ENCODE assay signal across 8 mouse cellular contexts in the genomic region with DNA sequence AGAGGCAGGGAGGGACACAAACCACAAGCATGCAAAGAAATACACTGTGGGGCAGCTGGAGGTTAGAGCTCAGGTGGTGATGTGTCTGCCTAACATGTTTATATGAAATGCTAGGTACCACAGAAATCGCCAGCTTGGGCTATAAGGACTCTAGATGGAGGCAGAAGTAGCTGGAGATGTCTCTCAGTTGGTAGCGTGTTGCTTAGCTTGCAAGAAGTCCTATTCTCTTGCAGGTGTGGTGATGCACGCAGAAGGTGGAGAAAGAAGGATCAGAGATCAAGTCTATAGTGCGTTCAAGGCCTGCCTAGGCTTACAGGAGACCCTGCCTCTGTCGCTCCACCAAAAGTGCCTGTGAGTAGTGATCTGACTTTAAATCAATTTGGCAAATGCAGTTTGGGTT. TPM values are rescaled to one million over a fixed set of nuclear protein-coding genes. Genes with fewer than 3 reads are reported as not detected.
DNase-seq lines count a peak whose midpoint lies in the region; ATAC-seq and TF ChIP-seq lines count a peak whose summit lies in the region.

No protein-coding gene starts in this region.

- peak overlapping the region; percentile 99 for H3K27ac ChIP-seq in embryonic facial prominence, embryonic 12.5 days
- peak overlapping the region; percentile 99 for H3K27ac ChIP-seq in hindbrain, postnatal 0 days
- peak overlapping the region; percentile 97 for H3K27ac ChIP-seq in midbrain, embryonic 16.5 days (ENCODE audit: low read length)

- no peak for TF ChIP-seq CTCF in hindbrain, postnatal 0 days (IDR thresholded peaks at IDR 0.05; ENCODE audit: low read depth)

- no peak overlapping the region for H3K4me3 ChIP-seq in embryonic facial prominence, embryonic 12.5 days
- H3K4me3 ChIP-seq in hindbrain, postnatal 0 days (ENCODE audit: low read length), result 0 out of 2 replicates have a peak overlapping the region, but pooled peaks have one; percentile 8
- no peak overlapping the region for H3K4me3 ChIP-seq in midbrain, embryonic 16.5 days (ENCODE audit: low read depth, low read length)

- H3K4me1 ChIP-seq in embryonic facial prominence, embryonic 12.5 days, result peaks cover 31% of the 10 kb centered on the region
- 0 out of 2 replicates have a peak, but pooled peaks cover 4% of the 10 kb centered on the region for H3K4me1 ChIP-seq in hindbrain, postnatal 0 days (ENCODE audit: insufficient read depth, low read length)
- H3K4me1 ChIP-seq in midbrain, embryonic 16.5 days (ENCODE audit: control insufficient read depth, insufficient read depth, low read length), result peaks cover 24% of the 10 kb centered on the region

- no peaks in the 10 kb centered on the region for H3K9me3 ChIP-seq in embryonic facial prominence, embryonic 12.5 days
- H3K9me3 ChIP-seq in hindbrain, postnatal 0 days (ENCODE audit: low read length), result no peaks in the 10 kb centered on the region
- no peaks in the 10 kb centered on the region for H3K9me3 ChIP-seq in midbrain, embryonic 16.5 days (replicated peaks; ENCODE audit: control insufficient read depth, low read length, poor library complexity, severe bottlenecking)

- no peaks in the 10 kb centered on the region for H3K36me3 ChIP-seq in embryonic facial prominence, embryonic 12.5 days
- H3K36me3 ChIP-seq in hindbrain, postnatal 0 days (ENCODE audit: insufficient read depth, low read length), result no peaks in the 10 kb centered on the region
- H3K36me3 ChIP-seq in midbrain, embryonic 16.5 days (ENCODE audit: control insufficient read depth, insufficient read depth, low read length), result no peaks in the 10 kb centered on the region

- no peak for ATAC-seq in embryonic facial prominence, embryonic 12.5 days (ENCODE audit: insufficient number of reproducible peaks, insufficient read depth, low FRiP score, low TSS enrichment)
- no peak for ATAC-seq in hindbrain, postnatal 0 days
- no peak for ATAC-seq in midbrain, embryonic 16.5 days
- no peak for ATAC-seq in erythroblast, adult 5-6 weeks (replicated peaks; ENCODE audit: low FRiP score, poor library complexity, severe bottlenecking)

- WGBS in embryonic facial prominence, embryonic 12.5 days, result 66% methylated on average over 5 of the region's 5 CpGs
- 68% methylated on average over 5 of the region's 5 CpGs for WGBS in hindbrain, postnatal 0 days
- 80% methylated on average over 5 of the region's 5 CpGs for WGBS in midbrain, embryonic 16.5 days

- peak overlapping the region; percentile 10; the same call in 1 of the 2 replicates for H3K9ac ChIP-seq in embryonic facial prominence, embryonic 12.5 days
- H3K9ac ChIP-seq in hindbrain, postnatal 0 days (replicated peaks; ENCODE audit: low read length), result peak overlapping the region; percentile 13; the same call in 1 of the 2 replicates
- H3K9ac ChIP-seq in midbrain, embryonic 16.5 days (ENCODE audit: low read depth, low read length), result peak overlapping the region; percentile 48; the same call in 1 of the 2 replicates

- DNase-seq in kidney, adult 11 months, result peak; percentile 39
- DNase-seq in kidney, adult 18-20 months, result no peak
- DNase-seq in hindbrain, postnatal 0 days (ENCODE audit: low spot score), result no peak
- DNase-seq in cerebellum, postnatal 14 days, result no peak
- DNase-seq in gastrocnemius, postnatal 25 days, result no peak

- H3K27me3 ChIP-seq in embryonic facial prominence, embryonic 12.5 days, result no peaks in the 10 kb centered on the region
- H3K27me3 ChIP-seq in hindbrain, postnatal 0 days (ENCODE audit: insufficient read depth, low read length), result no peaks in the 10 kb centered on the region
- no peaks in the 10 kb centered on the region for H3K27me3 ChIP-seq in midbrain, embryonic 16.5 days (ENCODE audit: control insufficient read depth, insufficient read depth, low read depth, low read length)

- H3K4me2 ChIP-seq in embryonic facial prominence, embryonic 12.5 days (replicated peaks), result peak overlapping the region; percentile 86
- H3K4me2 ChIP-seq in hindbrain, postnatal 0 days (ENCODE audit: low read depth, low read length), result peak overlapping the region; percentile 89
- H3K4me2 ChIP-seq in midbrain, embryonic 16.5 days (ENCODE audit: low read length), result peak overlapping the region; percentile 75

RNA-seq across cellular contexts. Expression of a gene that starts 1.5 kb away (rescaled TPM):
- 50.0 and 51.1 TPM in 2 replicates for polyA plus RNA-seq in embryonic facial prominence, embryonic 12.5 days (2016; fragmentation: Nextera tagmentation; extraction: Ambion mirVana)
- total RNA-seq in hindbrain, postnatal 0 days (2014; rRNA removed), result 40.0 and 47.1 TPM in 2 replicates
- polyA plus RNA-seq in hindbrain, postnatal 0 days (2015; fragmentation: Nextera tagmentation; extraction: Ambion mirVana), result 40.1 and 41.2 TPM in 2 replicates
- 46.0 and 46.5 TPM in 2 replicates for polyA plus RNA-seq in midbrain, embryonic 16.5 days (2015; fragmentation: Nextera tagmentation; extraction: Ambion mirVana)
- 10 to 100 TPM; 33.5 to 34.2 TPM for total RNA-seq in gastrocnemius, postnatal 25 days (2021)
- 6.5 and 17.1 TPM in 2 replicates for total RNA-seq in erythroblast, adult 5-6 weeks (2015; ENCODE audit: low replicate concordance)
- 3.5 and 3.7 TPM in 2 replicates for total RNA-seq in erythroblast, adult 5-6 weeks (2017; ENCODE audit: low replicate concordance)

RNA-seq across cellular contexts. Expression of a gene that starts 20.2 kb away (rescaled TPM):
- not detected in 2 replicates for polyA plus RNA-seq in embryonic facial prominence, embryonic 12.5 days (2016; fragmentation: Nextera tagmentation; extraction: Ambion mirVana)
- total RNA-seq in hindbrain, postnatal 0 days (2014; rRNA removed), result not detected in 2 replicates
- polyA plus RNA-seq in hindbrain, postnatal 0 days (2015; fragmentation: Nextera tagmentation; extraction: Ambion mirVana), result not detected in 2 replicates
- not detected in 2 replicates for polyA plus RNA-seq in midbrain, embryonic 16.5 days (2015; fragmentation: Nextera tagmentation; extraction: Ambion mirVana)
- not detected for total RNA-seq in gastrocnemius, postnatal 25 days (2021)
- total RNA-seq in erythroblast, adult 5-6 weeks (2015; ENCODE audit: low replicate concordance), result not detected in 2 replicates
- not detected in 2 replicates for total RNA-seq in erythroblast, adult 5-6 weeks (2017; ENCODE audit: low replicate concordance)

RNA-seq across cellular contexts. Expression of a gene that starts 23.9 kb away (rescaled TPM):
- 0.29 and 1.4 TPM in 2 replicates for polyA plus RNA-seq in embryonic facial prominence, embryonic 12.5 days (2016; fragmentation: Nextera tagmentation; extraction: Ambion mirVana)
- 0.72 TPM in 1 of 2 replicates, not detected in the other for total RNA-seq in hindbrain, postnatal 0 days (2014; rRNA removed)
- not detected in 2 replicates for polyA plus RNA-seq in hindbrain, postnatal 0 days (2015; fragmentation: Nextera tagmentation; extraction: Ambion mirVana)
- polyA plus RNA-seq in midbrain, embryonic 16.5 days (2015; fragmentation: Nextera tagmentation; extraction: Ambion mirVana), result not detected in 2 replicates
- total RNA-seq in gastrocnemius, postnatal 25 days (2021), result under 1 TPM in 1 of 2 experiments, not detected in 1; 0.11 TPM
- total RNA-seq in erythroblast, adult 5-6 weeks (2015; ENCODE audit: low replicate concordance), result not detected in 2 replicates
- total RNA-seq in erythroblast, adult 5-6 weeks (2017; ENCODE audit: low replicate concordance), result 0.56 and 0.77 TPM in 2 replicates

RNA-seq across cellular contexts. Expression of a gene that starts 24.0 kb away (rescaled TPM):
- polyA plus RNA-seq in embryonic facial prominence, embryonic 12.5 days (2016; fragmentation: Nextera tagmentation; extraction: Ambion mirVana), result 39.4 and 42.2 TPM in 2 replicates
- total RNA-seq in hindbrain, postnatal 0 days (2014; rRNA removed), result 2.4 and 6.2 TPM in 2 replicates
- 4.4 and 5.5 TPM in 2 replicates for polyA plus RNA-seq in hindbrain, postnatal 0 days (2015; fragmentation: Nextera tagmentation; extraction: Ambion mirVana)
- 2.2 and 2.7 TPM in 2 replicates for polyA plus RNA-seq in midbrain, embryonic 16.5 days (2015; fragmentation: Nextera tagmentation; extraction: Ambion mirVana)
- total RNA-seq in gastrocnemius, postnatal 25 days (2021), result 1 to 10 TPM; 2.6 to 3.1 TPM
- total RNA-seq in erythroblast, adult 5-6 weeks (2015; ENCODE audit: low replicate concordance), result 13.6 and 15.2 TPM in 2 replicates
- 4.5 and 8.8 TPM in 2 replicates for total RNA-seq in erythroblast, adult 5-6 weeks (2017; ENCODE audit: low replicate concordance)

RNA-seq across cellular contexts. Expression of a gene that starts 33.1 kb away (rescaled TPM):
- polyA plus RNA-seq in embryonic facial prominence, embryonic 12.5 days (2016; fragmentation: Nextera tagmentation; extraction: Ambion mirVana), result 25.6 and 25.7 TPM in 2 replicates
- total RNA-seq in hindbrain, postnatal 0 days (2014; rRNA removed), result 20.6 and 22.5 TPM in 2 replicates
- 18.1 TPM in 2 replicates for polyA plus RNA-seq in hindbrain, postnatal 0 days (2015; fragmentation: Nextera tagmentation; extraction: Ambion mirVana)
- 11.4 and 13.6 TPM in 2 replicates for polyA plus RNA-seq in midbrain, embryonic 16.5 days (2015; fragmentation: Nextera tagmentation; extraction: Ambion mirVana)
- total RNA-seq in gastrocnemius, postnatal 25 days (2021), result 10 to 100 TPM in 1 of 2 experiments, 1 to 10 TPM in 1; 9.3 to 10.5 TPM
- total RNA-seq in erythroblast, adult 5-6 weeks (2015; ENCODE audit: low replicate concordance), result not detected in 2 replicates
- total RNA-seq in erythroblast, adult 5-6 weeks (2017; ENCODE audit: low replicate concordance), result 0.70 TPM in 1 of 2 replicates, not detected in the other
